Mouse (Mus musculus) embryonic facial prominence, embryonic 10.5 days (tissue): ENCODE results near the gene Pltp. TPM values are rescaled to one million over a fixed set of nuclear protein-coding genes. Genes with fewer than 3 reads are reported as not detected.

Source experiments
- DNase-seq: peaks from one replicate; pipeline ENCODE4 v3.0.0-alpha.2; 2017; ENCODE audit warnings: low spot score
- H3K27ac ChIP-seq: fragments of 300-500 bp; sonication (generic); replicated peaks from 2 replicates; pipeline ENCODE4 v1.5.1; 2016; ENCODE audit warnings: mild to moderate bottlenecking
- H3K27me3 ChIP-seq: fragments of 300-500 bp; sonication (generic); replicated peaks from 2 replicates; pipeline ENCODE4 v1.6.1; 2016; ENCODE audit warnings: low read depth, mild to moderate bottlenecking; ENCODE audit not compliant: poor library complexity, severe bottlenecking
- H3K36me3 ChIP-seq: fragments of 300-500 bp; sonication (generic); replicated peaks from 2 replicates; pipeline ENCODE4 v1.6.1; 2016; ENCODE audit warnings: mild to moderate bottlenecking, moderate library complexity
- H3K4me1 ChIP-seq: fragments of 300-500 bp; sonication (generic); 2 replicates; pipeline ENCODE4 v1.6.1; 2016
- H3K4me3 ChIP-seq: fragments of 300-500 bp; sonication (generic); 2 replicates; pipeline ENCODE4 v1.5.1; 2016; ENCODE audit warnings: mild to moderate bottlenecking, moderate library complexity
- H3K9me3 ChIP-seq: fragments of 300-500 bp; sonication (generic); 2 replicates; pipeline ENCODE4 v1.6.1; 2016; ENCODE audit warnings: mild to moderate bottlenecking
- WGBS: fragments of 180-500 bp; shearing (Covaris S2); methylation state at CpG from one replicate; pipeline ENCODE4 v1.1.7; 2016; 5-methylcytosine and 5-hydroxymethylcytosine counted together
- polyA plus RNA-seq: library from polyadenylated mRNA; unstranded; fragments of >200 nt; fragmentation: Nextera tagmentation; extraction: Ambion mirVana; gene quantifications from 2 replicates; pipeline ENCODE4 v1.2.1, GENCODE M21; 2016

Pltp gene
- 36.7 and 40.7 TPM in 2 replicates for polyA plus RNA-seq

GRCm38 (mm10) chr2:164857101-164857821 lies at the start of gene Pltp:
Gene Pltp (minus strand): TSS chr2:164857711.
- WGBS = under 1% methylated on average over 47 of the region's 47 CpGs

GRCm38 (mm10) chr2:164906071-164906470 lies 48.6 kb upstream of the Pltp start:
- H3K4me3 ChIP-seq = no peak overlapping the region
- no peaks in the 10 kb centered on the region for H3K27me3 ChIP-seq
- H3K4me1 ChIP-seq = peaks cover 21% of the 10 kb centered on the region
- 98% methylated on average over 4 of the region's 4 CpGs for WGBS
- peaks cover 88% of the 10 kb centered on the region for H3K36me3 ChIP-seq
- H3K9me3 ChIP-seq = peaks cover 9% of the 10 kb centered on the region; the same call in 1 of the 2 replicates
- DNase-seq = no peak
- no peak overlapping the region for H3K27ac ChIP-seq

More at GRCm38 (mm10) chr2:164857101-164857821, at the start of gene Pltp:
- Histone ChIP-seq H3K4me1 (peaks cover 62% of the 10 kb centered on the region), H3K4me3 (peak within 1 kb of the TSS; percentile 66), H3K27me3 (peaks cover 71% of the 10 kb centered on the region), H3K36me3 (peaks cover 5% of the 10 kb centered on the region), H3K9me3 (no peaks in the 10 kb centered on the region), H3K27ac (peak within 1 kb of the TSS; percentile 80)
- DNase-seq = peak; percentile 85

- Histone ChIP-seq H3K4me1 (no peaks in the 10 kb centered on the region), H3K27me3 (no peaks in the 10 kb centered on the region), H3K4me3 (no peak overlapping the region), H3K9me3 (peaks cover 9% of the 10 kb centered on the region; the same call in 1 of the 2 replicates), H3K36me3 (peaks cover 100% of the 10 kb centered on the region), H3K27ac (no peak overlapping the region)
- WGBS = 64% methylated on average over 1 of the region's 1 CpGs
- DNase-seq = no peak
Measured at GRCm38 (mm10) chr2:164903496-164903895, 46.0 kb upstream of the Pltp start.

- Histone ChIP-seq H3K4me1 (no peaks in the 10 kb centered on the region), H3K27ac (no peak overlapping the region), H3K27me3 (no peaks in the 10 kb centered on the region), H3K9me3 (peaks cover 6% of the 10 kb centered on the region; the same call in 1 of the 2 replicates), H3K36me3 (peaks cover 100% of the 10 kb centered on the region), H3K4me3 (no peak overlapping the region)
- 91% methylated on average over 13 of the region's 13 CpGs for WGBS
- DNase-seq = no peak
Measured at GRCm38 (mm10) chr2:164901380-164901779, 43.9 kb upstream of the Pltp start.

- H3K36me3 ChIP-seq = peaks cover 100% of the 10 kb centered on the region
- 91% methylated on average over 16 of the region's 16 CpGs for WGBS
- H3K9me3 ChIP-seq = no peaks in the 10 kb centered on the region
- no peak overlapping the region for H3K4me3 ChIP-seq
- no peaks in the 10 kb centered on the region for H3K4me1 ChIP-seq
- H3K27ac ChIP-seq = no peak overlapping the region
- DNase-seq = no peak
- no peaks in the 10 kb centered on the region for H3K27me3 ChIP-seq
Measured at GRCm38 (mm10) chr2:164899723-164900459, 42.4 kb upstream of the Pltp start.

GRCm38 (mm10) chr2:164899034-164899433 lies 41.5 kb upstream of the Pltp start:
- H3K9me3 ChIP-seq = no peaks in the 10 kb centered on the region
- no peak for DNase-seq
- H3K4me1 ChIP-seq = no peaks in the 10 kb centered on the region
- H3K27me3 ChIP-seq = no peaks in the 10 kb centered on the region
- peaks cover 100% of the 10 kb centered on the region for H3K36me3 ChIP-seq
- 94% methylated on average over 15 of the region's 15 CpGs for WGBS
- H3K27ac ChIP-seq = no peak overlapping the region
- H3K4me3 ChIP-seq = no peak overlapping the region

- Histone ChIP-seq H3K36me3 (peaks cover 100% of the 10 kb centered on the region), H3K9me3 (no peaks in the 10 kb centered on the region), H3K27ac (no peak overlapping the region), H3K4me1 (no peaks in the 10 kb centered on the region), H3K4me3 (no peak overlapping the region), H3K27me3 (no peaks in the 10 kb centered on the region)
- no peak for DNase-seq
- 92% methylated on average over 7 of the region's 7 CpGs for WGBS
Measured at GRCm38 (mm10) chr2:164898008-164898407, 40.5 kb upstream of the Pltp start.

GRCm38 (mm10) chr2:164895885-164896284 lies 38.4 kb upstream of the Pltp start:
- Histone ChIP-seq H3K27me3 (no peaks in the 10 kb centered on the region), H3K4me3 (no peak overlapping the region), H3K9me3 (no peaks in the 10 kb centered on the region), H3K4me1 (no peaks in the 10 kb centered on the region), H3K27ac (no peak overlapping the region), H3K36me3 (peaks cover 100% of the 10 kb centered on the region)
- WGBS = 94% methylated on average over 6 of the region's 6 CpGs
- DNase-seq = no peak

- H3K4me3 ChIP-seq = no peak overlapping the region
- H3K36me3 ChIP-seq = peaks cover 100% of the 10 kb centered on the region
- H3K27me3 ChIP-seq = no peaks in the 10 kb centered on the region
- WGBS = 88% methylated on average over 1 of the region's 1 CpGs
- no peak overlapping the region for H3K27ac ChIP-seq
- no peaks in the 10 kb centered on the region for H3K4me1 ChIP-seq
- no peak for DNase-seq
- no peaks in the 10 kb centered on the region for H3K9me3 ChIP-seq
Measured at GRCm38 (mm10) chr2:164894644-164895043, 37.1 kb upstream of the Pltp start.

- no peak overlapping the region for H3K4me3 ChIP-seq
- WGBS = 66% methylated on average over 5 of the region's 5 CpGs
- DNase-seq = no peak
- H3K9me3 ChIP-seq = no peaks in the 10 kb centered on the region
- no peaks in the 10 kb centered on the region for H3K27me3 ChIP-seq
- H3K36me3 ChIP-seq = peaks cover 100% of the 10 kb centered on the region
- no peak overlapping the region for H3K27ac ChIP-seq
- no peaks in the 10 kb centered on the region for H3K4me1 ChIP-seq
Measured at GRCm38 (mm10) chr2:164894048-164894447, 36.5 kb upstream of the Pltp start.

- 93% methylated on average over 6 of the region's 6 CpGs for WGBS
- Histone ChIP-seq H3K36me3 (peaks cover 100% of the 10 kb centered on the region), H3K9me3 (no peaks in the 10 kb centered on the region), H3K4me3 (no peak overlapping the region), H3K27me3 (no peaks in the 10 kb centered on the region), H3K4me1 (no peaks in the 10 kb centered on the region), H3K27ac (no peak overlapping the region)
- DNase-seq = no peak
Measured at GRCm38 (mm10) chr2:164892696-164893216, 35.2 kb upstream of the Pltp start.

- WGBS = 92% methylated on average over 15 of the region's 15 CpGs
- H3K36me3 ChIP-seq = peaks cover 100% of the 10 kb centered on the region
- H3K27me3 ChIP-seq = no peaks in the 10 kb centered on the region
- no peak overlapping the region for H3K27ac ChIP-seq
- no peaks in the 10 kb centered on the region for H3K4me1 ChIP-seq
- DNase-seq = no peak
- no peak overlapping the region for H3K4me3 ChIP-seq
- H3K9me3 ChIP-seq = no peaks in the 10 kb centered on the region
Measured at GRCm38 (mm10) chr2:164891908-164892695, 34.6 kb upstream of the Pltp start.
